In the genomic region with DNA sequence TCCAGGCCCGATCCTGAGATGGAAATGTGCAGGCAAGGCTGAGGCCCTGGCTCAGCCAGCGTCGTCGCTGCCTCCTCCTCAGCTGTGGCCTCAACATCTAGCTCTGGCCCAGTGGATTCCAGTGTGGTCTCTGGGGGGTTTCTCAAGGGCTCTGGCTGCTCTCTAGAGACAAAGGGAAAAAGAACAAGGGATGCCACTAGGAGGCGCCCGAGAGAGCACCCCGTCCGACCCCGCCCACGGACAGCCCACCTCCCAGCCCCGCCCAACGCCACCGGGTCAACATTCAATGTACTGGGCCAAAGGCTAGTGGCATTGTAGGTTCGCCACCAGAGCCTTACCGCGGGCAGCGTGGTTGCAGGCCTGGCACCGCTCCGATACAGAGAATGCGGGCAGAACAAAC, we compare ENCODE assay signal across 9 mouse cellular contexts. TPM values are rescaled to one million over a fixed set of nuclear protein-coding genes. Genes with fewer than 3 reads are reported as not detected.
DNase-seq lines count a peak whose midpoint lies in the region; ATAC-seq and TF ChIP-seq lines count a peak whose summit lies in the region.
"Had no signal": no experiment of that assay in that cellular context is flagged by ENCODE, and none has a peak within 500 bp of the region (broad histone marks: within the 10 kb centered on the region; RNA-seq: fewer than 3 reads in every experiment).

No protein-coding gene starts in this region.

- H3K4me3 ChIP-seq in forebrain, embryonic 13.5 days: no peak overlapping the region
- H3K4me3 ChIP-seq in intestine, embryonic 15.5 days (replicated peaks): no peak overlapping the region
- no peak overlapping the region for H3K4me3 ChIP-seq in liver, postnatal 0 days (ENCODE audit: low read depth, low read length)
- no peak overlapping the region for H3K4me3 ChIP-seq in neural tube, embryonic 13.5 days
- H3K4me3 ChIP-seq: embryonic facial prominence, embryonic 12.5 days had no signal

- 11% methylated on average over 20 of the region's 20 CpGs for WGBS in forebrain, embryonic 13.5 days
- WGBS in intestine, embryonic 15.5 days: 26% methylated on average over 20 of the region's 20 CpGs
- WGBS in liver, postnatal 0 days (ENCODE audit: insufficient replicate concordance): 27% methylated on average over 20 of the region's 20 CpGs
- WGBS in neural tube, embryonic 13.5 days: 15% methylated on average over 20 of the region's 20 CpGs

- no peak overlapping the region for H3K27ac ChIP-seq in forebrain, embryonic 13.5 days
- no peak overlapping the region for H3K27ac ChIP-seq in intestine, embryonic 15.5 days
- H3K27ac ChIP-seq in liver, postnatal 0 days (ENCODE audit: low read depth): no peak overlapping the region
- H3K27ac ChIP-seq in neural tube, embryonic 13.5 days (replicated peaks): no peak overlapping the region
- H3K27ac ChIP-seq: embryonic facial prominence, embryonic 12.5 days had no signal

- no peak for TF ChIP-seq EP300 in liver, postnatal 0 days (IDR thresholded peaks at IDR 0.05; ENCODE audit: low read depth)

- peak; percentile 37; the same call in 1 of the 2 replicates for ATAC-seq in forebrain, embryonic 13.5 days
- ATAC-seq in intestine, embryonic 15.5 days: peak; percentile 48
- ATAC-seq in liver, postnatal 0 days: peak; percentile 78
- ATAC-seq in neural tube, embryonic 13.5 days (ENCODE audit: low read depth): no peak

- 0 out of 2 replicates have a peak overlapping the region, but pooled peaks have one; percentile 27 for H3K9ac ChIP-seq in forebrain, embryonic 13.5 days
- no peak overlapping the region for H3K9ac ChIP-seq in intestine, embryonic 15.5 days
- 0 out of 2 replicates have a peak overlapping the region, but pooled peaks have one; percentile 16 for H3K9ac ChIP-seq in liver, postnatal 0 days (replicated peaks)
- no peak overlapping the region for H3K9ac ChIP-seq in neural tube, embryonic 13.5 days
- H3K9ac ChIP-seq: embryonic facial prominence, embryonic 12.5 days had no signal

- H3K9me3 ChIP-seq in forebrain, embryonic 13.5 days (replicated peaks): no peaks in the 10 kb centered on the region
- no peaks in the 10 kb centered on the region for H3K9me3 ChIP-seq in intestine, embryonic 15.5 days
- H3K9me3 ChIP-seq in liver, postnatal 0 days (ENCODE audit: low read length): no peaks in the 10 kb centered on the region
- no peaks in the 10 kb centered on the region for H3K9me3 ChIP-seq in neural tube, embryonic 13.5 days
- H3K9me3 ChIP-seq: embryonic facial prominence, embryonic 12.5 days had no signal

- peaks cover 89% of the 10 kb centered on the region for H3K36me3 ChIP-seq in forebrain, embryonic 13.5 days (ENCODE audit: poor library complexity, severe bottlenecking)
- peaks cover 55% of the 10 kb centered on the region for H3K36me3 ChIP-seq in intestine, embryonic 15.5 days
- H3K36me3 ChIP-seq in liver, postnatal 0 days (replicated peaks; ENCODE audit: insufficient read depth, low read length): no peaks in the 10 kb centered on the region; the same call in 1 of the 2 replicates
- peaks cover 85% of the 10 kb centered on the region for H3K36me3 ChIP-seq in neural tube, embryonic 13.5 days

- peaks cover 4% of the 10 kb centered on the region; the same call in 1 of the 2 replicates for H3K4me1 ChIP-seq in forebrain, embryonic 13.5 days
- H3K4me1 ChIP-seq in intestine, embryonic 15.5 days (replicated peaks): 0 out of 2 replicates have a peak, but pooled peaks cover 4% of the 10 kb centered on the region
- peaks cover 10% of the 10 kb centered on the region for H3K4me1 ChIP-seq in liver, postnatal 0 days (ENCODE audit: insufficient read depth)
- peaks cover 5% of the 10 kb centered on the region; the same call in 1 of the 2 replicates for H3K4me1 ChIP-seq in neural tube, embryonic 13.5 days (replicated peaks)
- H3K4me1 ChIP-seq: embryonic facial prominence, embryonic 12.5 days had no signal

- H3K4me2 ChIP-seq in forebrain, embryonic 13.5 days: peak overlapping the region; percentile 20
- H3K4me2 ChIP-seq in intestine, embryonic 15.5 days (replicated peaks): peak overlapping the region; percentile 41
- H3K4me2 ChIP-seq in liver, postnatal 0 days (ENCODE audit: low read depth, low read length): peak overlapping the region; percentile 50
- H3K4me2 ChIP-seq in neural tube, embryonic 13.5 days: peak overlapping the region; percentile 29
- H3K4me2 ChIP-seq: embryonic facial prominence, embryonic 12.5 days had no signal

- peak; percentile 42 to 58 for DNase-seq in left cerebral cortex, adult 18-20 months (ENCODE audit: low spot score in 2 of 2)
- no peak for DNase-seq in left cerebral cortex, adult 9 months (ENCODE audit: low spot score in 2 of 2)
- DNase-seq in adrenal gland, postnatal 25 days: peak; percentile 74
- DNase-seq in liver, postnatal 0 days: peak; percentile 91
- DNase-seq in thymus, postnatal 4 days: peak; percentile 94

- H3K27me3 ChIP-seq in forebrain, embryonic 13.5 days: no peaks in the 10 kb centered on the region
- no peaks in the 10 kb centered on the region for H3K27me3 ChIP-seq in intestine, embryonic 15.5 days (replicated peaks)
- no peaks in the 10 kb centered on the region for H3K27me3 ChIP-seq in liver, postnatal 0 days (ENCODE audit: insufficient read depth, low read length)
- no peaks in the 10 kb centered on the region for H3K27me3 ChIP-seq in neural tube, embryonic 13.5 days
- H3K27me3 ChIP-seq: embryonic facial prominence, embryonic 12.5 days had no signal

- TF ChIP-seq CTCF in liver, postnatal 0 days (IDR thresholded peaks at IDR 0.05; ENCODE audit: low read depth): peak; percentile 75

RNA-seq across cellular contexts. Expression of a gene that starts 16.3 kb away (rescaled TPM):
- 10 to 100 TPM; 13.2 to 21.8 TPM for total RNA-seq in left cerebral cortex, adult 18-20 months (2021)
- 1.0 and 1.3 TPM in 2 replicates for total RNA-seq in adrenal gland, postnatal 25 days (2021)
- 2.4 and 3.1 TPM in 2 replicates for polyA plus RNA-seq in forebrain, embryonic 13.5 days (2015; fragmentation: Nextera tagmentation; extraction: Ambion mirVana)
- 2.6 and 3.5 TPM in 2 replicates for polyA plus RNA-seq in intestine, embryonic 15.5 days (2015; fragmentation: Nextera tagmentation; extraction: Ambion mirVana)
- 6.9 and 7.5 TPM in 2 replicates for polyA plus RNA-seq in liver, postnatal 0 days (2015; fragmentation: Nextera tagmentation; extraction: Ambion mirVana)
- polyA plus RNA-seq in neural tube, embryonic 13.5 days (2015; fragmentation: Nextera tagmentation; extraction: Ambion mirVana): 3.7 and 4.6 TPM in 2 replicates

RNA-seq across cellular contexts. Expression of a gene that starts 52.3 kb away (rescaled TPM):
- total RNA-seq in left cerebral cortex, adult 18-20 months (2021): 100 to 1,000 TPM; 136 to 141 TPM
- 76.1 and 81.2 TPM in 2 replicates for total RNA-seq in adrenal gland, postnatal 25 days (2021)
- 4.4 and 4.7 TPM in 2 replicates for polyA plus RNA-seq in forebrain, embryonic 13.5 days (2015; fragmentation: Nextera tagmentation; extraction: Ambion mirVana)
- polyA plus RNA-seq in intestine, embryonic 15.5 days (2015; fragmentation: Nextera tagmentation; extraction: Ambion mirVana): 5.0 and 6.0 TPM in 2 replicates
- polyA plus RNA-seq in liver, postnatal 0 days (2015; fragmentation: Nextera tagmentation; extraction: Ambion mirVana): 0.35 and 0.38 TPM in 2 replicates
- 6.7 and 7.0 TPM in 2 replicates for polyA plus RNA-seq in neural tube, embryonic 13.5 days (2015; fragmentation: Nextera tagmentation; extraction: Ambion mirVana)

Comparison
In these comparisons a context has a peak if more than half of its experiments do, and no peak if none do; other contexts are left out.
1. DNase-seq: peak in left cerebral cortex, adult 18-20 months (2 of 2), adrenal gland, postnatal 25 days (single experiment), liver, postnatal 0 days (single experiment) and thymus, postnatal 4 days (single experiment); none in left cerebral cortex, adult 9 months (0 of 2).
2. H3K9ac ChIP-seq: peak in forebrain, embryonic 13.5 days (single experiment) and liver, postnatal 0 days (single experiment); none in intestine, embryonic 15.5 days (single experiment) and neural tube, embryonic 13.5 days (single experiment).
3. Peak in every context shown above with its lines, with median percentiles within 50 percentile points of each other: H3K4me2 ChIP-seq.